12 mouse cellular contexts compared by ENCODE assay signal in the genomic region with DNA sequence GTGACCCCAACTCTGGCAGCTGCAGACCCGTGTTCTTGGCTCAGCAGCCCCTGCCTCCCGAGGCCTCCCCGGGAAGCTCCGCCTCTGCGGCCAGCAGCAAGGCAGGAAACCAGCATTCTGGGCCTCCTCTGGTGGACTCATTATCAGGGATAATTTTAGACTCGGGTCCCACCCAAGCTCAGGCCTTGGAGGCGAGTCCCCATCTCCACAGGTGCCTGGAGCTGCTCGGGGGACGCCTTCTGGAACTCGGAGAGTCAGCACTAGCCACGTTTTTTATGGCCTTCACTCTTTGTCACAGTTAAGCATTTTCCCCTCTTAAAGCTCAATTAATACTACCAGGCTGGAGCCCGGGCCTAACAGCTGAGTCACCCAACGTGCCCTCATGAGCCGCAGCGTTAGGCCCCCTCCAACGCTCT. TPM values are rescaled to one million over a fixed set of nuclear protein-coding genes. Genes with fewer than 3 reads are reported as not detected.
DNase-seq lines count a peak whose midpoint lies in the region; ATAC-seq lines count a peak whose summit lies in the region.
"Had no signal": no experiment of that assay in that cellular context is flagged by ENCODE, and none has a peak within 500 bp of the region (broad histone marks: within the 10 kb centered on the region; RNA-seq: fewer than 3 reads in every experiment).

No protein-coding gene starts in this region.

- H3K4me3 ChIP-seq in stomach, embryonic 16.5 days (replicated peaks; ENCODE audit: low read length), result no peak overlapping the region
- H3K4me3 ChIP-seq: liver, embryonic 13.5 days; midbrain, embryonic 10.5 days; neural tube, embryonic 13.5 days had no signal

- intact Hi-C loops in gastrocnemius, postnatal 14 days (cut with DNase I; ENCODE audit: low total_unique reads), result no loop called here
- intact Hi-C loops in heart, postnatal 10 days (cut with DNase I), result no loop called here

- H3K9ac ChIP-seq in stomach, embryonic 16.5 days (ENCODE audit: low read length), result peak overlapping the region; percentile 21; the same call in 1 of the 2 replicates
- H3K9ac ChIP-seq: liver, embryonic 13.5 days; neural tube, embryonic 13.5 days had no signal

- H3K9me3 ChIP-seq in stomach, embryonic 16.5 days (replicated peaks; ENCODE audit: control insufficient read depth, low read length), result no peaks in the 10 kb centered on the region
- H3K9me3 ChIP-seq: liver, embryonic 13.5 days; midbrain, embryonic 10.5 days; neural tube, embryonic 13.5 days had no signal

- DNase-seq in lung, postnatal 10 days, result peak; percentile 33
- DNase-seq in lung, adult 18-20 months, result no peak
- DNase-seq in gastrocnemius, postnatal 14 days, result peak; percentile 71
- DNase-seq in heart, postnatal 10 days, result peak; percentile 74 to 80
- no peak for DNase-seq in urinary bladder, postnatal 14 days (ENCODE audit: low spot score)
- DNase-seq in thymus, adult 18-20 months, result no peak
- DNase-seq: liver, embryonic 13.5 days; right cerebral cortex, postnatal 4 days had no signal

- H3K36me3 ChIP-seq in stomach, embryonic 16.5 days (ENCODE audit: control insufficient read depth, insufficient read depth, low read length), result no peaks in the 10 kb centered on the region
- H3K36me3 ChIP-seq: liver, embryonic 13.5 days; midbrain, embryonic 10.5 days; neural tube, embryonic 13.5 days had no signal

- no peak for ATAC-seq in stomach, embryonic 16.5 days (ENCODE audit: insufficient read depth, low FRiP score)
- ATAC-seq in activated CD4-positive, CD25-positive, alpha-beta regulatory T cell, adult 4 months, result no peak

- peaks cover 23% of the 10 kb centered on the region for H3K27me3 ChIP-seq in stomach, embryonic 16.5 days (ENCODE audit: control insufficient read depth, insufficient read depth, low read length)

- WGBS in stomach, embryonic 16.5 days, result 27% methylated on average over 16 of the region's 16 CpGs

- peak overlapping the region; percentile 3; the same call in 1 of the 2 replicates for H3K27ac ChIP-seq in stomach, embryonic 16.5 days (ENCODE audit: low read length)
- H3K27ac ChIP-seq: liver, embryonic 13.5 days; midbrain, embryonic 10.5 days; neural tube, embryonic 13.5 days had no signal

- no peak overlapping the region for H3K4me2 ChIP-seq in stomach, embryonic 16.5 days (ENCODE audit: low read depth, low read length)
- H3K4me2 ChIP-seq: liver, embryonic 13.5 days; neural tube, embryonic 13.5 days had no signal

- H3K4me1 ChIP-seq in stomach, embryonic 16.5 days (ENCODE audit: control insufficient read depth, insufficient read depth, low read length), result peaks cover 32% of the 10 kb centered on the region

RNA-seq across cellular contexts. Expression of a gene that starts 3.2 kb away (rescaled TPM):
- 1 to 10 TPM; 6.5 to 7.5 TPM for total RNA-seq in gastrocnemius, postnatal 14 days (2021)
- 10 to 100 TPM; 16.3 to 21.3 TPM for total RNA-seq in heart, postnatal 10 days (2021)
- polyA plus RNA-seq in stomach, embryonic 16.5 days (2015; fragmentation: Nextera tagmentation; extraction: Ambion mirVana), result 3.1 and 3.3 TPM in 2 replicates
- 10 to 100 TPM; 22.1 to 22.9 TPM for polyA plus RNA-seq in activated CD4-positive, CD25-positive, alpha-beta regulatory T cell, adult 4 months (2017; shearing (Covaris generic))

Comparison
In these comparisons a context has a peak if more than half of its experiments do, and no peak if none do; other contexts are left out.
1. DNase-seq: peak in lung, postnatal 10 days (single experiment), gastrocnemius, postnatal 14 days (single experiment) and heart, postnatal 10 days (2 of 2); none in lung, adult 18-20 months (0 of 2), urinary bladder, postnatal 14 days (single experiment) and thymus, adult 18-20 months (0 of 2).